Mouse (Mus musculus) layer of hippocampus, adult 8-10 months (tissue): ENCODE measurements around the gene Maml3. TPM values are rescaled to one million over a fixed set of nuclear protein-coding genes. Genes with fewer than 3 reads are reported as not detected.

Experiments
- DNase-seq, 2 experiments: peaks; one replicate each; pipeline ENCODE4 v3.0.0; 2022; ENCODE audit warnings: low spot score in 2 of 2
- total RNA-seq, 4 experiments: library from RNA; stranded (reverse); gene quantifications; 2 replicates each; pipeline ENCODE4 v1.2.4; 2022

Gene Maml3
- total RNA-seq, 4 experiments from 2014 or later = 7.0 to 9.3 (median 8.0) TPM

- DNase-seq = no peak
Observed at GRCm38 (mm10) chr3:51749421-51749811, 355.5 kb downstream of the Maml3 start.

GRCm38 (mm10) chr3:51748436-51749376 lies 356.2 kb downstream of the Maml3 start:
- DNase-seq = no peak

- no peak for DNase-seq
Observed at GRCm38 (mm10) chr3:51746816-51747215, 358.1 kb downstream of the Maml3 start.

- no peak for DNase-seq
Observed at GRCm38 (mm10) chr3:51745162-51745561, 359.7 kb downstream of the Maml3 start.

- no peak for DNase-seq
Observed at GRCm38 (mm10) chr3:51744339-51744759, 360.5 kb downstream of the Maml3 start.

- DNase-seq = no peak
Observed at GRCm38 (mm10) chr3:51742405-51742804, 362.5 kb downstream of the Maml3 start.

GRCm38 (mm10) chr3:51741824-51742223 lies 363.1 kb downstream of the Maml3 start:
- DNase-seq = no peak

- DNase-seq = no peak
Observed at GRCm38 (mm10) chr3:51739835-51740112, 365.1 kb downstream of the Maml3 start.

GRCm38 (mm10) chr3:51739049-51739834 lies 365.6 kb downstream of the Maml3 start:
- DNase-seq = no peak

- DNase-seq = no peak
Observed at GRCm38 (mm10) chr3:51733685-51734084, 371.2 kb downstream of the Maml3 start.

- DNase-seq = no peak
Observed at GRCm38 (mm10) chr3:51731949-51732636, 372.8 kb downstream of the Maml3 start.

- no peak for DNase-seq
Observed at GRCm38 (mm10) chr3:51730662-51731061, 374.2 kb downstream of the Maml3 start.

GRCm38 (mm10) chr3:51729109-51729918 lies 375.6 kb downstream of the Maml3 start:
- DNase-seq = no peak

GRCm38 (mm10) chr3:51728456-51728855 lies 376.4 kb downstream of the Maml3 start:
- no peak for DNase-seq

GRCm38 (mm10) chr3:51727968-51728367 lies 376.9 kb downstream of the Maml3 start:
- peak; percentile 20 to 38 for DNase-seq

GRCm38 (mm10) chr3:51727487-51727886 lies 377.4 kb downstream of the Maml3 start:
- no peak for DNase-seq

GRCm38 (mm10) chr3:51726257-51726656 lies 378.6 kb downstream of the Maml3 start:
- no peak for DNase-seq

GRCm38 (mm10) chr3:51719982-51720381 lies 384.9 kb downstream of the Maml3 start:
- DNase-seq = no peak

- DNase-seq = no peak
Observed at GRCm38 (mm10) chr3:51719373-51719772, 385.5 kb downstream of the Maml3 start.

GRCm38 (mm10) chr3:51717909-51718308 lies 387.0 kb downstream of the Maml3 start:
- no peak for DNase-seq

- no peak for DNase-seq
Observed at GRCm38 (mm10) chr3:51717455-51717854, 387.4 kb downstream of the Maml3 start.
